Mouse (Mus musculus) C2C12 (cell line): Measurements from ENCODE around the gene Tmem247.

Experiments
- CEBPB ChIP-seq: IDR thresholded peaks from one replicate; pipeline ENCODE4 v1.6.1; 2011; ENCODE audit warnings: low read depth, mild to moderate bottlenecking, control low read depth, moderate library complexity
- CTCF ChIP-seq: IDR thresholded peaks from one replicate; pipeline ENCODE4 v1.5.1; 2011; ENCODE audit not compliant: control insufficient read depth, insufficient read depth, insufficient read length
- FOSL1 ChIP-seq: IDR thresholded peaks from one replicate; pipeline ENCODE4 v1.8.0; 2011; ENCODE audit warnings: mild to moderate bottlenecking, low read length; ENCODE audit not compliant: poor library complexity, insufficient read depth, severe bottlenecking
- MAX ChIP-seq: IDR thresholded peaks from one replicate; pipeline ENCODE4 v1.6.1; 2011; ENCODE audit warnings: mild to moderate bottlenecking, control low read depth
- MYOD1 ChIP-seq: IDR thresholded peaks from one replicate; pipeline ENCODE4 v1.6.1; 2011; ENCODE audit warnings: low read depth; ENCODE audit not compliant: control insufficient read depth, insufficient read length
- MYOG ChIP-seq: IDR thresholded peaks from one replicate; pipeline ENCODE4 v1.6.1; 2011; ENCODE audit not compliant: control insufficient read depth, insufficient read length; ENCODE audit errors: extremely low read depth
- USF1 ChIP-seq: IDR thresholded peaks from one replicate; pipeline ENCODE4 v1.6.1; 2011; ENCODE audit warnings: low read depth, mild to moderate bottlenecking, control low read depth, moderate library complexity

DNA sequence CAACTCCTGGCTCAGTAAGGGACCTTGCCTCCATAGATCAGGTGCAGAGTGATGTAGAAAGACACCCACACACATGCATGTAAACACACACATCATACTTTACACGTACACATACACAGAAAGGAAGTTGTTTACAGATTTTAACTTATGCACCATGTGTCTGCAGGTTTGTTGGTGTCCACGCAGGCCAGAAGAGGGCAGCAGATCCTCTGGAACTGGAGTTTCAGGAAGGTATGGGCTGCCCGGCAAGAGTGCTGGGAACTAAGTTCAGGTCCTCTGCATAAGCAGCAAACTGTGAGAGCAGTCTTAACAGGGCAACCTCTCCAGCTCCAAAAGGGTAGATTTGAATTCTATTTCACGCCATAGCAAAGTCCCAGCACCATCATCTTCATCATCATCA, 1.6 kb upstream of the Tmem247 start:
- TF ChIP-seq USF1 (no peak), CTCF (no peak), MAX (no peak), CEBPB (no peak), MYOD1 (no peak), MYOG (no peak), FOSL1 (no peak)
